ENCODE assay signal across 16 mouse cellular contexts in the genomic region with DNA sequence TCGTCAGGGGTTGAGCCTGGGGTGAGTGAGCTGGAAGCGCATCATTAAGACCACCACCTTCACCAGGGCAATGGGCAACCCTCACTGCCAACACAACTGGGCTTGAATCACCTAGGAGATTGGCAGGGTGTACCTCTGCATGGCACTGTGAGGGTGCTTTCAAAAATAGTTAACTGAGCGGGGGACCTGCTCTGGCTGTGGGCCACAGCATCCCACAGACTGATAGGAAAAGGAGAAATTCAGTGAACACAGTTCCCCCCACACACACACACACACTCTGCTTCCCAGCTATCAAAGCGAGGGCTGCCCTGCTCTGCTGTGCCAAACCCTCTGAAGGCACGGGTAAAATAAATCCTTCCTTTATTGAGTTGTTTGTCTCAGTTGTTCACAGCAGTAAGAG.
DNase-seq lines count a peak whose midpoint lies in the region; ATAC-seq and TF ChIP-seq lines count a peak whose summit lies in the region.
"Had no signal": no experiment of that assay in that cellular context is flagged by ENCODE, and none has a peak within 500 bp of the region (broad histone marks: within the 10 kb centered on the region; RNA-seq: fewer than 3 reads in every experiment).

No protein-coding gene starts in this region.

- no peaks in the 10 kb centered on the region for H3K36me3 ChIP-seq in hindbrain, postnatal 0 days (ENCODE audit: insufficient read depth, low read length)
- H3K36me3 ChIP-seq in hindbrain, embryonic 10.5 days, result no peaks in the 10 kb centered on the region
- no peaks in the 10 kb centered on the region for H3K36me3 ChIP-seq in midbrain, embryonic 10.5 days
- H3K36me3 ChIP-seq in midbrain, embryonic 13.5 days, result no peaks in the 10 kb centered on the region
- no peaks in the 10 kb centered on the region for H3K36me3 ChIP-seq in forebrain, postnatal 0 days (ENCODE audit: insufficient read depth)

- DNase-seq in hindbrain, postnatal 0 days (ENCODE audit: low spot score), result no peak
- no peak for DNase-seq in hindbrain, embryonic 10.5 days (ENCODE audit: low spot score)
- no peak for DNase-seq in midbrain, embryonic 10.5 days (ENCODE audit: low spot score)
- DNase-seq in forebrain, postnatal 0 days, result peak; percentile 17
- peak; percentile 52 for DNase-seq in right cerebral cortex, postnatal 25 days
- no peak for DNase-seq in thymus, postnatal 36 days
- DNase-seq: cerebellum, adult 2 months; gastrocnemius, postnatal 25 days; kidney, postnatal 36 days; lung, adult 2 months had no signal

- no peaks in the 10 kb centered on the region for H3K9me3 ChIP-seq in hindbrain, postnatal 0 days (ENCODE audit: low read length)
- H3K9me3 ChIP-seq in hindbrain, embryonic 10.5 days, result no peaks in the 10 kb centered on the region
- H3K9me3 ChIP-seq in midbrain, embryonic 10.5 days (replicated peaks), result no peaks in the 10 kb centered on the region
- no peaks in the 10 kb centered on the region for H3K9me3 ChIP-seq in midbrain, embryonic 13.5 days
- no peaks in the 10 kb centered on the region for H3K9me3 ChIP-seq in forebrain, postnatal 0 days (ENCODE audit: low read length)
- H3K9me3 ChIP-seq: megakaryocyte, embryonic 14.5 days had no signal

- H3K27me3 ChIP-seq in hindbrain, postnatal 0 days (ENCODE audit: insufficient read depth, low read length), result no peaks in the 10 kb centered on the region
- no peaks in the 10 kb centered on the region for H3K27me3 ChIP-seq in hindbrain, embryonic 10.5 days (ENCODE audit: insufficient read depth, poor library complexity, severe bottlenecking)
- H3K27me3 ChIP-seq in midbrain, embryonic 10.5 days (ENCODE audit: low read depth, poor library complexity, severe bottlenecking), result no peaks in the 10 kb centered on the region
- no peaks in the 10 kb centered on the region for H3K27me3 ChIP-seq in midbrain, embryonic 13.5 days
- H3K27me3 ChIP-seq in forebrain, postnatal 0 days (ENCODE audit: insufficient read depth, low read length), result no peaks in the 10 kb centered on the region
- H3K27me3 ChIP-seq: megakaryocyte, embryonic 14.5 days had no signal

- 42% methylated on average over 5 of the region's 5 CpGs for WGBS in hindbrain, postnatal 0 days
- 81% methylated on average over 5 of the region's 5 CpGs for WGBS in hindbrain, embryonic 10.5 days
- WGBS in midbrain, embryonic 10.5 days, result 70% methylated on average over 5 of the region's 5 CpGs
- 51% methylated on average over 5 of the region's 5 CpGs for WGBS in midbrain, embryonic 13.5 days
- 27% methylated on average over 5 of the region's 5 CpGs for WGBS in forebrain, postnatal 0 days

- no peak overlapping the region for H3K4me3 ChIP-seq in hindbrain, postnatal 0 days (ENCODE audit: low read length)
- H3K4me3 ChIP-seq in hindbrain, embryonic 10.5 days, result no peak overlapping the region
- H3K4me3 ChIP-seq in midbrain, embryonic 10.5 days, result no peak overlapping the region
- H3K4me3 ChIP-seq in midbrain, embryonic 13.5 days (replicated peaks), result no peak overlapping the region
- H3K4me3 ChIP-seq in forebrain, postnatal 0 days (ENCODE audit: low read depth, low read length), result no peak overlapping the region
- H3K4me3 ChIP-seq: erythroblast, embryonic 14.5 days; megakaryocyte, embryonic 14.5 days; myocyte had no signal

- H3K27ac ChIP-seq in hindbrain, postnatal 0 days, result no peak overlapping the region
- no peak overlapping the region for H3K27ac ChIP-seq in hindbrain, embryonic 10.5 days
- H3K27ac ChIP-seq in midbrain, embryonic 10.5 days (replicated peaks), result 0 out of 2 replicates have a peak overlapping the region, but pooled peaks have one; percentile 38
- H3K27ac ChIP-seq in midbrain, embryonic 13.5 days, result no peak overlapping the region
- no peak overlapping the region for H3K27ac ChIP-seq in forebrain, postnatal 0 days (ENCODE audit: low read depth, low read length)

- no peak for TF ChIP-seq CTCF in hindbrain, postnatal 0 days (IDR thresholded peaks at IDR 0.05; ENCODE audit: low read depth)
- TF ChIP-seq CTCF in forebrain, postnatal 0 days (IDR thresholded peaks at IDR 0.05; ENCODE audit: low read depth), result no peak

- 0 out of 2 replicates have a peak, but pooled peaks have one; percentile 27 for ATAC-seq in hindbrain, postnatal 0 days
- no peak for ATAC-seq in midbrain, embryonic 13.5 days
- ATAC-seq in forebrain, postnatal 0 days, result peak; percentile 45
- ATAC-seq: activated CD4-positive, CD25-positive, alpha-beta regulatory T cell, adult 4 months; CD4-positive, CD25-positive, alpha-beta regulatory T cell, adult 4 months had no signal

- peaks cover 8% of the 10 kb centered on the region for H3K4me1 ChIP-seq in hindbrain, postnatal 0 days (ENCODE audit: insufficient read depth, low read length)
- peaks cover 38% of the 10 kb centered on the region for H3K4me1 ChIP-seq in hindbrain, embryonic 10.5 days (replicated peaks)
- peaks cover 30% of the 10 kb centered on the region for H3K4me1 ChIP-seq in midbrain, embryonic 10.5 days
- H3K4me1 ChIP-seq in midbrain, embryonic 13.5 days (replicated peaks), result peaks cover 28% of the 10 kb centered on the region
- H3K4me1 ChIP-seq in forebrain, postnatal 0 days (ENCODE audit: insufficient read depth), result 0 out of 2 replicates have a peak, but pooled peaks cover 2% of the 10 kb centered on the region

- H3K4me2 ChIP-seq in hindbrain, postnatal 0 days (ENCODE audit: low read depth, low read length), result no peak overlapping the region
- H3K4me2 ChIP-seq in midbrain, embryonic 13.5 days (replicated peaks), result no peak overlapping the region
- H3K4me2 ChIP-seq in forebrain, postnatal 0 days (ENCODE audit: low read depth), result no peak overlapping the region

- H3K9ac ChIP-seq in hindbrain, postnatal 0 days (replicated peaks; ENCODE audit: low read length), result no peak overlapping the region
- no peak overlapping the region for H3K9ac ChIP-seq in midbrain, embryonic 13.5 days (replicated peaks)
- no peak overlapping the region for H3K9ac ChIP-seq in forebrain, postnatal 0 days

Comparison
In these comparisons a context has a peak if more than half of its experiments do, and no peak if none do; other contexts are left out.
1. DNase-seq: peak in forebrain, postnatal 0 days (single experiment) and right cerebral cortex, postnatal 25 days (single experiment); none in hindbrain, postnatal 0 days (single experiment), hindbrain, embryonic 10.5 days (single experiment), midbrain, embryonic 10.5 days (single experiment) and thymus, postnatal 36 days (0 of 2).